In the genomic region with DNA sequence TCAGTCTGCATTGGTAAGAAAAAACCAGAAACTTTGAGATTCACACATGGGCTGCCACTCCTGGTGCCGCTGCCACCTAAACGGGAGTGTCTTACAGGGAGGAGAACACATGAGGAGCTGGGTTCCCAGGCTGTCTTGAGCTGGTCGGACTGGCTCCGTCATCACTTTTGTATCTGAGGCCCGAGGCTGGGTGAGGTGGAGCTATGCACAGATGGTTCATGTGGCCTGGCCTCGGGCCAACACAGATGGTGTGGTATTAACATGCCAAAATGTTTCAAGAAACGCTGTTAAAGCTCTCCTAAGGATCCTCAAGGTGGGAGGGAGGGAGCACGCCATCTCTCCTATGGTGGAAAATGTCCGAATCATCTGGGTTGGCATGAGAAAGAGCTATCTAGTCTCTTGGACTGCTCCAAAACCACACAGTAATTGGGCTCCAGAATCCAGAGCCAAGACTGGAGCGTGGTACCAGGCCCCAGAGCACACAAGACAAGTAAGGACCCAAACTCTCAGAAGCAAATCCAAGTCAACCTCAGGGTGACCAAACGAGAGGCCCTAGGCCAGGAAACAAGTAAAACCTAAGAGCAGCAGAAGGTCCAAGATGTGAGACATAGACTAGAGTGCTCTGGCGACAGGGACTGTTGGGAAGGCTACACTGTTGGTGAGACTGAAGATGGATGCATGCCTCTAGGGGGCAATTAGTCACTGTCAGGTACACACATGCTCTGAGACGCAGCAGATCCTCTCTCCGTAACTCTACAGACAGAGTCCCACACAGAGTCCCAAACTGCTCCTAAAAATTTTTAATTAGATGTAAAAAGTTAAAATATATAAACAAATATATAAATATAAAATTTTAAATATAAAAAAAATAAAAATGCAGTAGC, we compare ENCODE assay signal across 8 mouse cellular contexts. TPM values are rescaled to one million over a fixed set of nuclear protein-coding genes. Genes with fewer than 3 reads are reported as not detected.
DNase-seq lines count a peak whose midpoint lies in the region; ATAC-seq and TF ChIP-seq lines count a peak whose summit lies in the region.

No protein-coding gene starts in this region.

- no peak overlapping the region for H3K27ac ChIP-seq in lung, embryonic 14.5 days (ENCODE audit: low read depth)
- no peak overlapping the region for H3K27ac ChIP-seq in lung, postnatal 0 days (ENCODE audit: low read length)
- H3K27ac ChIP-seq in forebrain, embryonic 12.5 days, result 0 out of 2 replicates have a peak overlapping the region, but pooled peaks have one; percentile 31

- no peak for TF ChIP-seq CTCF in lung, embryonic 14.5 days (IDR thresholded peaks at IDR 0.05; ENCODE audit: low read depth)
- no peak for TF ChIP-seq CTCF in lung, postnatal 0 days (IDR thresholded peaks at IDR 0.05)

- no peaks in the 10 kb centered on the region for H3K9me3 ChIP-seq in lung, embryonic 14.5 days (ENCODE audit: low read depth, low read length)
- no peaks in the 10 kb centered on the region for H3K9me3 ChIP-seq in lung, postnatal 0 days (ENCODE audit: low read length)
- H3K9me3 ChIP-seq in forebrain, embryonic 12.5 days, result no peaks in the 10 kb centered on the region

- no peak for TF ChIP-seq EP300 in lung, postnatal 0 days (IDR thresholded peaks at IDR 0.05)

- no peak overlapping the region for H3K4me2 ChIP-seq in lung, embryonic 14.5 days
- H3K4me2 ChIP-seq in lung, postnatal 0 days (replicated peaks; ENCODE audit: low read depth, low read length), result no peak overlapping the region
- H3K4me2 ChIP-seq in forebrain, embryonic 12.5 days, result no peak overlapping the region

- H3K27me3 ChIP-seq in lung, embryonic 14.5 days (ENCODE audit: insufficient read depth, low read length), result no peaks in the 10 kb centered on the region
- H3K27me3 ChIP-seq in lung, postnatal 0 days (replicated peaks; ENCODE audit: insufficient read depth, low read length), result no peaks in the 10 kb centered on the region
- no peaks in the 10 kb centered on the region for H3K27me3 ChIP-seq in forebrain, embryonic 12.5 days

- WGBS in lung, embryonic 14.5 days, result 51% methylated on average over 14 of the region's 14 CpGs
- WGBS in lung, postnatal 0 days, result 58% methylated on average over 14 of the region's 14 CpGs
- WGBS in forebrain, embryonic 12.5 days, result 83% methylated on average over 14 of the region's 14 CpGs

- no peak overlapping the region for H3K9ac ChIP-seq in lung, embryonic 14.5 days
- H3K9ac ChIP-seq in lung, postnatal 0 days (replicated peaks; ENCODE audit: low read depth), result no peak overlapping the region
- H3K9ac ChIP-seq in forebrain, embryonic 12.5 days, result no peak overlapping the region

- H3K4me1 ChIP-seq in lung, embryonic 14.5 days (ENCODE audit: insufficient read depth), result 0 out of 2 replicates have a peak, but pooled peaks cover 3% of the 10 kb centered on the region
- no peaks in the 10 kb centered on the region; the same call in 1 of the 2 replicates for H3K4me1 ChIP-seq in lung, postnatal 0 days (ENCODE audit: insufficient read depth, low read depth, low read length)
- peaks cover 3% of the 10 kb centered on the region; the same call in 1 of the 2 replicates for H3K4me1 ChIP-seq in forebrain, embryonic 12.5 days

- H3K36me3 ChIP-seq in lung, embryonic 14.5 days (ENCODE audit: insufficient read depth), result no peaks in the 10 kb centered on the region
- no peaks in the 10 kb centered on the region for H3K36me3 ChIP-seq in lung, postnatal 0 days (ENCODE audit: insufficient read depth, low read length)
- H3K36me3 ChIP-seq in forebrain, embryonic 12.5 days (replicated peaks), result no peaks in the 10 kb centered on the region

- H3K4me3 ChIP-seq in lung, embryonic 14.5 days (ENCODE audit: low read depth, low read length), result no peak overlapping the region
- no peak overlapping the region for H3K4me3 ChIP-seq in lung, postnatal 0 days (ENCODE audit: low read depth, low read length)
- H3K4me3 ChIP-seq in forebrain, embryonic 12.5 days (replicated peaks), result no peak overlapping the region

- DNase-seq in lung, embryonic 14.5 days, result peak; percentile 71
- no peak for DNase-seq in lung, postnatal 0 days (ENCODE audit: low spot score)
- peak; percentile 91 for DNase-seq in cerebellum, adult 11 months
- DNase-seq in layer of hippocampus, adult 8-10 months (ENCODE audit: low spot score in 2 of 2), result peak; percentile 20 to 66
- DNase-seq in right cerebral cortex, postnatal 25 days, result peak; percentile 25
- DNase-seq in kidney, postnatal 36 days, result no peak
- no peak for DNase-seq in heart, adult 11 months

- ATAC-seq in lung, embryonic 14.5 days (ENCODE audit: insufficient read depth), result peak; percentile 56
- ATAC-seq in lung, postnatal 0 days, result no peak; the same call in 1 of the 2 replicates
- ATAC-seq in forebrain, embryonic 12.5 days (ENCODE audit: low FRiP score), result no peak

RNA-seq across cellular contexts. Expression of a gene that starts 53.3 kb away (rescaled TPM):
- polyA plus RNA-seq in lung, embryonic 14.5 days (2014; fragmentation: Nextera tagmentation; extraction: Ambion mirVana), result 62.4 and 64.8 TPM in 2 replicates
- 14.9 and 21.5 TPM in 2 replicates for polyA plus RNA-seq in lung, postnatal 0 days (2015; fragmentation: Nextera tagmentation; extraction: Ambion mirVana)
- polyA plus RNA-seq in forebrain, embryonic 12.5 days (2016; fragmentation: Nextera tagmentation; extraction: Ambion mirVana), result 74.8 and 77.6 TPM in 2 replicates
- total RNA-seq in layer of hippocampus, adult 8-10 months (2022), result 10 to 100 TPM; 25.7 to 35.9 (median 28.6) TPM

Comparison
In these comparisons a context has a peak if more than half of its experiments do, and no peak if none do; other contexts are left out.
1. DNase-seq: peak in lung, embryonic 14.5 days (single experiment), cerebellum, adult 11 months (single experiment), layer of hippocampus, adult 8-10 months (2 of 2) and right cerebral cortex, postnatal 25 days (single experiment); none in lung, postnatal 0 days (single experiment), kidney, postnatal 36 days (0 of 2) and heart, adult 11 months (single experiment).